Comparison of ENCODE assay signal across 16 mouse cellular contexts in genomic region chr4:133089319-133089718, GRCm38 (mm10). TPM values are rescaled to one million over a fixed set of nuclear protein-coding genes. Genes with fewer than 3 reads are reported as not detected.
DNase-seq lines count a peak whose midpoint lies in the region; ATAC-seq and TF ChIP-seq lines count a peak whose summit lies in the region.
"Had no signal": no experiment of that assay in that cellular context is flagged by ENCODE, and none has a peak within 500 bp of the region (broad histone marks: within the 10 kb centered on the region; RNA-seq: fewer than 3 reads in every experiment).

No protein-coding gene starts in this region.

- H3K4me2 ChIP-seq in forebrain, embryonic 13.5 days: no peak overlapping the region
- no peak overlapping the region for H3K4me2 ChIP-seq in forebrain, postnatal 0 days (ENCODE audit: low read depth)
- H3K4me2 ChIP-seq in heart, postnatal 0 days (ENCODE audit: low read depth, low read length): no peak overlapping the region
- H3K4me2 ChIP-seq: neural tube, embryonic 12.5 days had no signal

- TF ChIP-seq CTCF in forebrain, postnatal 0 days (IDR thresholded peaks at IDR 0.05; ENCODE audit: low read depth): no peak
- TF ChIP-seq CTCF in heart, postnatal 0 days (IDR thresholded peaks at IDR 0.05; ENCODE audit: low read depth): no peak

- WGBS in forebrain, embryonic 13.5 days: 90% methylated on average over 9 of the region's 9 CpGs
- 80% methylated on average over 9 of the region's 9 CpGs for WGBS in forebrain, postnatal 0 days
- 56% methylated on average over 9 of the region's 9 CpGs for WGBS in heart, postnatal 0 days

- peak overlapping the region; percentile 95; the same call in 1 of the 2 replicates for H3K27ac ChIP-seq in forebrain, embryonic 13.5 days
- no peak overlapping the region for H3K27ac ChIP-seq in forebrain, postnatal 0 days (ENCODE audit: low read depth, low read length)
- peak overlapping the region; percentile 90 for H3K27ac ChIP-seq in heart, postnatal 0 days (ENCODE audit: low read depth)
- H3K27ac ChIP-seq: liver, embryonic 14.5 days; neural tube, embryonic 12.5 days had no signal

- DNase-seq in forebrain, postnatal 0 days: no peak
- no peak for DNase-seq in heart, postnatal 0 days (ENCODE audit: low spot score)
- no peak for DNase-seq in heart, postnatal 10 days
- peak; percentile 8 for DNase-seq in thymus, postnatal 14 days
- DNase-seq in thymus, postnatal 0 days (ENCODE audit: low spot score): no peak
- no peak for DNase-seq in left cerebral cortex, adult 11 months (ENCODE audit: low spot score)
- DNase-seq: adrenal gland, postnatal 14 days; cerebellum, adult 9-11 months; kidney, adult 8-10 months; thymus, postnatal 4 days had no signal

- H3K36me3 ChIP-seq in forebrain, embryonic 13.5 days (ENCODE audit: poor library complexity, severe bottlenecking): no peaks in the 10 kb centered on the region
- H3K36me3 ChIP-seq in forebrain, postnatal 0 days (ENCODE audit: insufficient read depth): no peaks in the 10 kb centered on the region
- H3K36me3 ChIP-seq in heart, postnatal 0 days (replicated peaks; ENCODE audit: control insufficient read depth, insufficient read depth, low read length): no peaks in the 10 kb centered on the region
- H3K36me3 ChIP-seq: neural tube, embryonic 12.5 days had no signal

- H3K9me3 ChIP-seq in forebrain, embryonic 13.5 days (replicated peaks): no peaks in the 10 kb centered on the region
- H3K9me3 ChIP-seq in forebrain, postnatal 0 days (ENCODE audit: low read length): no peaks in the 10 kb centered on the region
- H3K9me3 ChIP-seq in heart, postnatal 0 days (replicated peaks; ENCODE audit: control insufficient read depth, low read length): no peaks in the 10 kb centered on the region
- H3K9me3 ChIP-seq: neural tube, embryonic 12.5 days had no signal

- intact Hi-C loops in heart, postnatal 10 days (cut with DNase I): no loop called here

- TF ChIP-seq EP300 in heart, postnatal 0 days (IDR thresholded peaks at IDR 0.05; ENCODE audit: low read depth): no peak

- no peak for ATAC-seq in forebrain, embryonic 13.5 days
- ATAC-seq in forebrain, postnatal 0 days: no peak
- no peak for ATAC-seq in heart, postnatal 0 days (ENCODE audit: insufficient read depth, low read depth)
- ATAC-seq in inflammation-experienced regulatory T-cells, adult 6 months: no peak
- ATAC-seq: midbrain, embryonic 16.5 days had no signal

- peaks cover 7% of the 10 kb centered on the region; the same call in 1 of the 2 replicates for H3K27me3 ChIP-seq in forebrain, embryonic 13.5 days
- no peaks in the 10 kb centered on the region for H3K27me3 ChIP-seq in forebrain, postnatal 0 days (ENCODE audit: insufficient read depth, low read length)
- no peaks in the 10 kb centered on the region for H3K27me3 ChIP-seq in heart, postnatal 0 days (ENCODE audit: control insufficient read depth, insufficient read depth, low read length)

- H3K4me3 ChIP-seq in forebrain, embryonic 13.5 days: no peak overlapping the region
- H3K4me3 ChIP-seq in forebrain, postnatal 0 days (ENCODE audit: low read depth, low read length): no peak overlapping the region
- no peak overlapping the region for H3K4me3 ChIP-seq in heart, postnatal 0 days (ENCODE audit: low read depth, low read length)
- H3K4me3 ChIP-seq: layer of hippocampus, adult 2 months; neural tube, embryonic 12.5 days had no signal

- H3K4me1 ChIP-seq in forebrain, embryonic 13.5 days: peaks cover 78% of the 10 kb centered on the region
- H3K4me1 ChIP-seq in forebrain, postnatal 0 days (ENCODE audit: insufficient read depth): peaks cover 51% of the 10 kb centered on the region
- peaks cover 72% of the 10 kb centered on the region for H3K4me1 ChIP-seq in heart, postnatal 0 days (ENCODE audit: control insufficient read depth, insufficient read depth)

- H3K9ac ChIP-seq in forebrain, embryonic 13.5 days: no peak overlapping the region
- H3K9ac ChIP-seq in forebrain, postnatal 0 days: no peak overlapping the region
- H3K9ac ChIP-seq in heart, postnatal 0 days (replicated peaks; ENCODE audit: low read depth, low read length): no peak overlapping the region
- H3K9ac ChIP-seq: liver, embryonic 14.5 days had no signal

RNA-seq across cellular contexts. Expression of gene Wasf2, which starts 41.0 kb away (rescaled TPM):
- 36.7 and 42.9 TPM in 2 replicates for polyA plus RNA-seq in forebrain, embryonic 13.5 days (2015; fragmentation: Nextera tagmentation; extraction: Ambion mirVana)
- total RNA-seq in forebrain, postnatal 0 days (2014; rRNA removed): 8.1 and 11.3 TPM in 2 replicates
- polyA plus RNA-seq in forebrain, postnatal 0 days (2015; fragmentation: Nextera tagmentation; extraction: Ambion mirVana): 15.7 and 24.1 TPM in 2 replicates
- total RNA-seq in heart, postnatal 0 days (2014; rRNA removed; ENCODE audit: low replicate concordance): 54.5 and 119 TPM in 2 replicates
- 55.4 and 62.4 TPM in 2 replicates for polyA plus RNA-seq in heart, postnatal 0 days (2015; fragmentation: Nextera tagmentation; extraction: Ambion mirVana)
- total RNA-seq in heart, postnatal 10 days (2021): 100 to 1,000 TPM; 134 to 164 TPM
- polyA plus RNA-seq in thymus, postnatal 0 days (2015; fragmentation: Nextera tagmentation; extraction: Ambion mirVana): 140 and 190 TPM in 2 replicates
- polyA plus RNA-seq in inflammation-experienced regulatory T-cells, adult 6 months (2017; shearing (Covaris generic)): 100 to 1,000 TPM in 1 of 3 experiments, 10 to 100 TPM in 2; 70.4 to 110 (median 79.7) TPM
